In genomic region chr8:53281041-53281440, GRCm38 (mm10) we compare ENCODE assay signal across 17 mouse cellular contexts.
"Had no signal": no experiment of that assay in that cellular context is flagged by ENCODE, and none has a peak within 500 bp of the region (broad histone marks: within the 10 kb centered on the region; RNA-seq: fewer than 3 reads in every experiment).

No protein-coding gene starts in this region.

- H3K4me3 ChIP-seq: neural tube, embryonic 12.5 days; neural tube, embryonic 13.5 days; neural tube, embryonic 15.5 days; stomach, embryonic 15.5 days had no signal

- H3K27ac ChIP-seq: neural tube, embryonic 12.5 days; neural tube, embryonic 13.5 days; neural tube, embryonic 15.5 days; stomach, embryonic 15.5 days; stomach, postnatal 0 days had no signal

- DNase-seq: retina, postnatal 1 day; right cerebral cortex, adult 18-20 months; right cerebral cortex, postnatal 14 days; right cerebral cortex, postnatal 25 days; right cerebral cortex, postnatal 4 days; spleen, adult 18-20 months; thymus, adult 18-20 months; thymus, adult 2 months; thymus, postnatal 14 days; thymus, postnatal 25 days; thymus, postnatal 36 days; thymus, postnatal 4 days had no signal

- H3K36me3 ChIP-seq: neural tube, embryonic 12.5 days; neural tube, embryonic 13.5 days; neural tube, embryonic 15.5 days; stomach, embryonic 15.5 days had no signal

- H3K4me2 ChIP-seq: neural tube, embryonic 12.5 days; neural tube, embryonic 13.5 days; neural tube, embryonic 15.5 days; stomach, embryonic 15.5 days had no signal

- H3K4me1 ChIP-seq: neural tube, embryonic 12.5 days; neural tube, embryonic 13.5 days; neural tube, embryonic 15.5 days; stomach, embryonic 15.5 days had no signal

- H3K27me3 ChIP-seq: neural tube, embryonic 12.5 days; neural tube, embryonic 13.5 days; neural tube, embryonic 15.5 days; stomach, embryonic 15.5 days had no signal

- H3K9me3 ChIP-seq: neural tube, embryonic 12.5 days; neural tube, embryonic 13.5 days; neural tube, embryonic 15.5 days; stomach, embryonic 15.5 days had no signal

- H3K9ac ChIP-seq: neural tube, embryonic 12.5 days; neural tube, embryonic 13.5 days; neural tube, embryonic 15.5 days; stomach, embryonic 15.5 days had no signal
